Comparison of ENCODE assay signal across 30 mouse cellular contexts in genomic region chr16:48827625-48828024, GRCm38 (mm10). TPM values are rescaled to one million over a fixed set of nuclear protein-coding genes. Genes with fewer than 3 reads are reported as not detected.
DNase-seq lines count a peak whose midpoint lies in the region; ATAC-seq lines count a peak whose summit lies in the region.
"Had no signal": no experiment of that assay in that cellular context is flagged by ENCODE, and none has a peak within 500 bp of the region (broad histone marks: within the 10 kb centered on the region; RNA-seq: fewer than 3 reads in every experiment).

No protein-coding gene starts in this region.

- WGBS in hindbrain, embryonic 16.5 days, result 56% methylated on average over 1 of the region's 1 CpGs

- no peak overlapping the region for H3K27ac ChIP-seq in hindbrain, embryonic 16.5 days (ENCODE audit: low read depth, low read length)
- H3K27ac ChIP-seq: embryonic facial prominence, embryonic 13.5 days; embryonic facial prominence, embryonic 15.5 days; forebrain, embryonic 10.5 days; forebrain, embryonic 12.5 days had no signal

- no peaks in the 10 kb centered on the region for H3K36me3 ChIP-seq in hindbrain, embryonic 16.5 days (ENCODE audit: control insufficient read depth, insufficient read depth, low read length)
- H3K36me3 ChIP-seq: embryonic facial prominence, embryonic 13.5 days; embryonic facial prominence, embryonic 15.5 days; forebrain, embryonic 10.5 days; forebrain, embryonic 12.5 days; G1E had no signal

- ATAC-seq in granulocyte monocyte progenitor cell, adult 5-6 weeks (replicated peaks; ENCODE audit: poor library complexity, severe bottlenecking), result peak; percentile 65
- peak; percentile 62 for ATAC-seq in megakaryocyte, adult 5-6 weeks (ENCODE audit: poor library complexity, severe bottlenecking)
- no peak for ATAC-seq in hindbrain, embryonic 16.5 days
- ATAC-seq: activated CD4-positive, CD25-positive, alpha-beta regulatory T cell, adult 4 months; CD4-positive, CD25-positive, alpha-beta regulatory T cell, adult 4 months; forebrain, embryonic 14.5 days; forebrain, embryonic 16.5 days; Patski had no signal

- H3K9me3 ChIP-seq in hindbrain, embryonic 16.5 days (ENCODE audit: control insufficient read depth, low read length), result no peaks in the 10 kb centered on the region
- H3K9me3 ChIP-seq: embryonic facial prominence, embryonic 13.5 days; embryonic facial prominence, embryonic 15.5 days; forebrain, embryonic 10.5 days; forebrain, embryonic 12.5 days; G1E had no signal

- H3K4me1 ChIP-seq in hindbrain, embryonic 16.5 days (ENCODE audit: control insufficient read depth, insufficient read depth, low read depth, low read length), result no peaks in the 10 kb centered on the region
- H3K4me1 ChIP-seq: embryonic facial prominence, embryonic 13.5 days; embryonic facial prominence, embryonic 15.5 days; forebrain, embryonic 10.5 days; forebrain, embryonic 12.5 days had no signal

- H3K9ac ChIP-seq in hindbrain, embryonic 16.5 days (ENCODE audit: low read depth, low read length), result no peak overlapping the region
- H3K9ac ChIP-seq: embryonic facial prominence, embryonic 13.5 days; embryonic facial prominence, embryonic 15.5 days; forebrain, embryonic 12.5 days had no signal

- no peak overlapping the region for H3K4me3 ChIP-seq in hindbrain, embryonic 16.5 days (ENCODE audit: low read length)
- H3K4me3 ChIP-seq: embryonic facial prominence, embryonic 13.5 days; embryonic facial prominence, embryonic 15.5 days; erythroblast, embryonic 14.5 days; forebrain, embryonic 10.5 days; forebrain, embryonic 12.5 days had no signal

- DNase-seq in cerebellum, postnatal 25 days, result no peak
- no peak for DNase-seq in right cerebral cortex, postnatal 10 days (ENCODE audit: low spot score in 2 of 2)
- DNase-seq: adrenal gland, adult 8-10 months; adrenal gland, postnatal 14 days; adrenal gland, postnatal 36 days; B cell, adult 2 months; cerebellum, adult 11-12 months; cerebellum, adult 2 months; cerebellum, adult 9-10 months; cerebellum, postnatal 10 days; cerebellum, postnatal 36 days; embryo, embryonic 11 days had no signal

- no peak overlapping the region for H3K4me2 ChIP-seq in hindbrain, embryonic 16.5 days (ENCODE audit: low read length)
- H3K4me2 ChIP-seq: embryonic facial prominence, embryonic 13.5 days; embryonic facial prominence, embryonic 15.5 days; forebrain, embryonic 12.5 days had no signal

- no peaks in the 10 kb centered on the region for H3K27me3 ChIP-seq in hindbrain, embryonic 16.5 days (replicated peaks; ENCODE audit: control insufficient read depth, insufficient read depth, low read length)
- H3K27me3 ChIP-seq: CH12.LX; embryonic facial prominence, embryonic 13.5 days; embryonic facial prominence, embryonic 15.5 days; forebrain, embryonic 12.5 days; Patski had no signal

RNA-seq across cellular contexts. Expression of gene Retnlb, which starts 11.0 kb away (rescaled TPM):
- not detected in 2 replicates for total RNA-seq in granulocyte monocyte progenitor cell, adult 5-6 weeks (2014; fragmentation: Nextera tagmentation)
- total RNA-seq in granulocyte monocyte progenitor cell, adult 5-6 weeks (2017), result not detected in 2 replicates
- not detected in 2 replicates for total RNA-seq in megakaryocyte, adult 5-6 weeks (2015)
- total RNA-seq in megakaryocyte, adult 5-6 weeks (2017), result not detected in 2 replicates
- not detected in 2 replicates for polyA plus RNA-seq in hindbrain, embryonic 16.5 days (2015; fragmentation: Nextera tagmentation; extraction: Ambion mirVana)
- total RNA-seq: adrenal gland, adult 18-20 months; adrenal gland, adult 8-10 months; adrenal gland, postnatal 14 days; adrenal gland, postnatal 36 days; CH12.LX; common myeloid progenitor, adult 5-6 weeks; G1E had no signal
- polyA plus RNA-seq: activated CD4-positive, CD25-positive, alpha-beta regulatory T cell, adult 4 months; CD4-positive, CD25-positive, alpha-beta regulatory T cell, adult 4 months; cerebellum, adult 2 months; embryonic facial prominence, embryonic 11.5 days; embryonic facial prominence, embryonic 13.5 days; embryonic facial prominence, embryonic 15.5 days; erythroblast, embryonic 14.5 days; forebrain, embryonic 10.5 days; forebrain, embryonic 12.5 days; forebrain, embryonic 14.5 days; forebrain, embryonic 16.5 days; G1E; Patski had no signal

RNA-seq across cellular contexts. Expression of gene Retnla, which starts 14.7 kb away (rescaled TPM):
- total RNA-seq in granulocyte monocyte progenitor cell, adult 5-6 weeks (2014; fragmentation: Nextera tagmentation), result not detected in 2 replicates
- not detected in 2 replicates for total RNA-seq in granulocyte monocyte progenitor cell, adult 5-6 weeks (2017)
- 0.82 TPM in 1 of 2 replicates, not detected in the other for total RNA-seq in megakaryocyte, adult 5-6 weeks (2015)
- total RNA-seq in megakaryocyte, adult 5-6 weeks (2017), result not detected in 2 replicates
- not detected in 2 replicates for polyA plus RNA-seq in hindbrain, embryonic 16.5 days (2015; fragmentation: Nextera tagmentation; extraction: Ambion mirVana)
- total RNA-seq: CH12.LX; common myeloid progenitor, adult 5-6 weeks; G1E had no signal
- polyA plus RNA-seq: activated CD4-positive, CD25-positive, alpha-beta regulatory T cell, adult 4 months; CD4-positive, CD25-positive, alpha-beta regulatory T cell, adult 4 months; cerebellum, adult 2 months; embryonic facial prominence, embryonic 11.5 days; embryonic facial prominence, embryonic 13.5 days; embryonic facial prominence, embryonic 15.5 days; erythroblast, embryonic 14.5 days; forebrain, embryonic 10.5 days; forebrain, embryonic 12.5 days; forebrain, embryonic 14.5 days; forebrain, embryonic 16.5 days; G1E; Patski had no signal

RNA-seq across cellular contexts. Expression of gene Retnlg, which starts 44.8 kb away (rescaled TPM):
- 26.8 TPM in 1 of 2 replicates, not detected in the other for total RNA-seq in granulocyte monocyte progenitor cell, adult 5-6 weeks (2014; fragmentation: Nextera tagmentation)
- 38.3 and 48.3 TPM in 2 replicates for total RNA-seq in granulocyte monocyte progenitor cell, adult 5-6 weeks (2017)
- total RNA-seq in megakaryocyte, adult 5-6 weeks (2015), result 4,075 and 4,871 TPM in 2 replicates
- total RNA-seq in megakaryocyte, adult 5-6 weeks (2017), result 1,919 and 2,167 TPM in 2 replicates
- 0.56 TPM in 1 of 2 replicates, not detected in the other for polyA plus RNA-seq in hindbrain, embryonic 16.5 days (2015; fragmentation: Nextera tagmentation; extraction: Ambion mirVana)
- total RNA-seq: adrenal gland, adult 18-20 months; CH12.LX; G1E had no signal
- polyA plus RNA-seq: activated CD4-positive, CD25-positive, alpha-beta regulatory T cell, adult 4 months; CD4-positive, CD25-positive, alpha-beta regulatory T cell, adult 4 months; embryonic facial prominence, embryonic 11.5 days; embryonic facial prominence, embryonic 13.5 days; erythroblast, embryonic 14.5 days; forebrain, embryonic 10.5 days; forebrain, embryonic 12.5 days; forebrain, embryonic 14.5 days; forebrain, embryonic 16.5 days; G1E; Patski had no signal

RNA-seq across cellular contexts. Expression of gene Trat1, which starts 55.8 kb away (rescaled TPM):
- not detected in 2 replicates for total RNA-seq in granulocyte monocyte progenitor cell, adult 5-6 weeks (2014; fragmentation: Nextera tagmentation)
- total RNA-seq in granulocyte monocyte progenitor cell, adult 5-6 weeks (2017), result 0.31 TPM in 1 of 2 replicates, not detected in the other
- 0.14 and 0.27 TPM in 2 replicates for total RNA-seq in megakaryocyte, adult 5-6 weeks (2015)
- total RNA-seq in megakaryocyte, adult 5-6 weeks (2017), result 0.26 TPM in 1 of 2 replicates, not detected in the other
- 0.09 and 0.17 TPM in 2 replicates for polyA plus RNA-seq in hindbrain, embryonic 16.5 days (2015; fragmentation: Nextera tagmentation; extraction: Ambion mirVana)
- total RNA-seq: adrenal gland, adult 18-20 months; adrenal gland, postnatal 14 days; adrenal gland, postnatal 36 days; CH12.LX had no signal
- polyA plus RNA-seq: embryonic facial prominence, embryonic 11.5 days; embryonic facial prominence, embryonic 13.5 days; embryonic facial prominence, embryonic 15.5 days; erythroblast, embryonic 14.5 days; forebrain, embryonic 10.5 days; forebrain, embryonic 14.5 days; forebrain, embryonic 16.5 days; G1E; Patski had no signal

Comparison
In these comparisons a context has a peak if more than half of its experiments do, and no peak if none do; other contexts are left out.
1. RNA of gene Retnlg, which starts 44.8 kb away (total RNA-seq): 1,919 to 4,871 TPM in megakaryocyte, adult 5-6 weeks; 26.8 to 48.3 TPM in granulocyte monocyte progenitor cell, adult 5-6 weeks; every median in the first group is over 10 times any median in the second.